Mouse (Mus musculus): ENCODE data around the gene Lsm3.
A peak's percentile ranks its signal among the peaks of the same experiment; 100 is the strongest.
"Not testable (repeated sequence)": the region's sequence is repeated elsewhere in the genome, so short reads cannot be mapped to it uniquely, and the experiment has no call there.

Lsm3 gene

GRCm38 (mm10) chr6:91515545-91516449 lies at the start of gene Lsm3, which contains the start of gene Xpc:
Gene Lsm3 (plus strand): TSS chr6:91515928.
Gene Xpc (minus strand): TSS chr6:91515888.
- DNase-seq (ENCODE audit: low spot score) = peak; percentile 99

GRCm38 (mm10) chr6:91467106-91467505 lies 48.6 kb upstream of the Lsm3 start:
- no peak for DNase-seq (ENCODE audit: low spot score)

- DNase-seq (ENCODE audit: low spot score) = no peak
These were observed 45.0 kb upstream of the Lsm3 start for GRCm38 (mm10) chr6:91470712-91471111.

- not testable (repeated sequence) for DNase-seq (ENCODE audit: low spot score)
These were observed 44.3 kb upstream of the Lsm3 start for GRCm38 (mm10) chr6:91471427-91471826.

- DNase-seq (ENCODE audit: low spot score) = peak; percentile 9
These were observed 43.4 kb upstream of the Lsm3 start for GRCm38 (mm10) chr6:91472319-91472718.

- peak; percentile 99 for DNase-seq (ENCODE audit: low spot score)
These were observed 42.6 kb upstream of the Lsm3 start, which contains the start of the genes Chchd4 and Tmem43 for GRCm38 (mm10) chr6:91472868-91473804. Gene Chchd4 (minus strand): TSS chr6:91473546. Gene Tmem43 (plus strand): TSS chr6:91473703.

GRCm38 (mm10) chr6:91473805-91474440 lies 41.8 kb upstream of the Lsm3 start:
- DNase-seq (ENCODE audit: low spot score) = no peak

- DNase-seq (ENCODE audit: low spot score) = no peak
These were observed 41.1 kb upstream of the Lsm3 start for GRCm38 (mm10) chr6:91474441-91475190.

GRCm38 (mm10) chr6:91476541-91476940 lies 39.2 kb upstream of the Lsm3 start:
- DNase-seq (ENCODE audit: low spot score) = no peak

GRCm38 (mm10) chr6:91483371-91483770 lies 32.4 kb upstream of the Lsm3 start:
- no peak for DNase-seq (ENCODE audit: low spot score)

GRCm38 (mm10) chr6:91486736-91487453 lies 28.8 kb upstream of the Lsm3 start:
- no peak for DNase-seq (ENCODE audit: low spot score)

- DNase-seq (ENCODE audit: low spot score) = no peak
These were observed 27.1 kb upstream of the Lsm3 start for GRCm38 (mm10) chr6:91488496-91489212.

- no peak for DNase-seq (ENCODE audit: low spot score)
These were observed 25.9 kb upstream of the Lsm3 start for GRCm38 (mm10) chr6:91489872-91490271.

GRCm38 (mm10) chr6:91491004-91491403 lies 24.7 kb upstream of the Lsm3 start:
- DNase-seq (ENCODE audit: low spot score) = no peak

- no peak for DNase-seq (ENCODE audit: low spot score)
These were observed 22.7 kb upstream of the Lsm3 start for GRCm38 (mm10) chr6:91493053-91493452.

GRCm38 (mm10) chr6:91494526-91494925 lies 21.2 kb upstream of the Lsm3 start:
- DNase-seq (ENCODE audit: low spot score) = no peak

- DNase-seq (ENCODE audit: low spot score) = no peak
These were observed 12.4 kb upstream of the Lsm3 start for GRCm38 (mm10) chr6:91503302-91503701.

- DNase-seq (ENCODE audit: low spot score) = no peak
These were observed 9.7 kb upstream of the Lsm3 start for GRCm38 (mm10) chr6:91506036-91506435.

- DNase-seq (ENCODE audit: low spot score) = no peak
These were observed 7.7 kb upstream of the Lsm3 start for GRCm38 (mm10) chr6:91508041-91508440.

- peak; percentile 74 for DNase-seq (ENCODE audit: low spot score)
These were observed 6.4 kb upstream of the Lsm3 start for GRCm38 (mm10) chr6:91509326-91509725.
